Mouse (Mus musculus) liver, embryonic 14.5 days (tissue): ENCODE data around the gene Slc39a3. TPM values are rescaled to one million over a fixed set of nuclear protein-coding genes. Genes with fewer than 3 reads are reported as not detected.
"Not testable (repeated sequence)": the region's sequence is repeated elsewhere in the genome, so short reads cannot be mapped to it uniquely, and the experiment has no call there.

Experiments used
- ATAC-seq: fragments of 200-750 bp; cut with Nextera tagmentation; 2 replicates; pipeline ENCODE4 v1.8.0; 2017; ENCODE audit warnings: moderate number of reproducible peaks, mild to moderate bottlenecking, moderate library complexity; ENCODE audit not compliant: insufficient read depth
- DNase-seq, 3 experiments: peaks; one replicate each; pipeline ENCODE4 v3.0.0-alpha.2; 2012 to 2013; ENCODE audit warnings: low read depth in 3 of 3, low spot score in 3 of 3
- H3K27ac ChIP-seq: fragments of 300-500 bp; sonication (generic); 2 replicates; pipeline ENCODE4 v1.5.1; 2014; ENCODE audit warnings: moderate library complexity, mild to moderate bottlenecking, control low read depth, inconsistent platforms
- H3K27me3 ChIP-seq: fragments of 300-500 bp; sonication (generic); 2 replicates; pipeline ENCODE4 v1.6.1; 2014; ENCODE audit warnings: mild to moderate bottlenecking, low read length, moderate library complexity; ENCODE audit not compliant: control insufficient read depth, insufficient read depth
- H3K36me3 ChIP-seq: fragments of 300-500 bp; sonication (generic); replicated peaks from 2 replicates; pipeline ENCODE4 v1.6.1; 2014; ENCODE audit warnings: low read depth; ENCODE audit not compliant: control insufficient read depth, insufficient read depth
- H3K4me1 ChIP-seq, 2 experiments: fragments of 200-500 bp in 1 of 2; fragments of 300-500 bp in 1 of 2; sonication (generic) in 1 of 2; replicated peaks; 2 replicates each; pipeline ENCODE4 v1.6.1; 2012 to 2014; ENCODE audit warnings: antibody characterized with exemption in 1 of 2, inconsistent platforms in 1 of 2, low read length in 1 of 2; ENCODE audit not compliant: control insufficient read depth in 2 of 2, insufficient read depth in 2 of 2
- H3K4me2 ChIP-seq: fragments of 300-500 bp; sonication (generic); 2 replicates; pipeline ENCODE4 v1.6.1; 2014; ENCODE audit warnings: low read depth, mild to moderate bottlenecking, control low read depth, moderate library complexity
- H3K4me3 ChIP-seq, 2 experiments: fragments of 200-500 bp in 1 of 2; fragments of 300-500 bp in 1 of 2; sonication (generic) in 1 of 2; 2 replicates each; pipeline ENCODE4 v1.5.1; 2012 to 2014; ENCODE audit warnings: low read depth in 2 of 2, low read length in 2 of 2, mild to moderate bottlenecking in 2 of 2, control low read depth in 1 of 2, inconsistent platforms in 1 of 2, moderate library complexity in 1 of 2; ENCODE audit not compliant: insufficient read depth in 1 of 2
- H3K9ac ChIP-seq: fragments of 300-500 bp; sonication (generic); replicated peaks from 2 replicates; pipeline ENCODE4 v1.6.1; 2014; ENCODE audit warnings: mild to moderate bottlenecking, control low read depth, moderate library complexity
- H3K9me3 ChIP-seq: fragments of 300-500 bp; sonication (generic); 2 replicates; pipeline ENCODE4 v1.6.1; 2016; ENCODE audit warnings: low read length, mixed read lengths; ENCODE audit not compliant: control insufficient read depth
- CTCF ChIP-seq: IDR thresholded peaks from 2 replicates; pipeline ENCODE4 v1.5.1; 2016; ENCODE audit warnings: antibody characterized with exemption, low read depth, control low read depth
- EP300 ChIP-seq: IDR thresholded peaks from 2 replicates; pipeline ENCODE4 v1.6.1; 2016; ENCODE audit warnings: antibody characterized with exemption, low read depth
- WGBS: fragments of 180-500 bp; shearing (Covaris S2); extraction: QIAGEN DNeasy Blood & Tissue Kit; methylation state at CpG from one replicate; pipeline ENCODE4 v1.1.7; 2014; ENCODE audit not compliant: insufficient replicate concordance; 5-methylcytosine and 5-hydroxymethylcytosine counted together
- polyA plus RNA-seq, 2 experiments: library from polyadenylated mRNA; depleted of rRNA in 1 of 2; stranded (reverse) in 1 of 2; unstranded in 1 of 2; fragments of >200 nt; fragmentation: Nextera tagmentation in 1 of 2; extraction: Ambion mirVana in 1 of 2; gene quantifications; 2 replicates each; pipeline versions ENCODE4 v1.2.1 to v1.2.3; 2012 to 2014

Slc39a3 gene
- polyA plus RNA-seq, 2 experiments = 2.7 to 4.4 TPM

DNA sequence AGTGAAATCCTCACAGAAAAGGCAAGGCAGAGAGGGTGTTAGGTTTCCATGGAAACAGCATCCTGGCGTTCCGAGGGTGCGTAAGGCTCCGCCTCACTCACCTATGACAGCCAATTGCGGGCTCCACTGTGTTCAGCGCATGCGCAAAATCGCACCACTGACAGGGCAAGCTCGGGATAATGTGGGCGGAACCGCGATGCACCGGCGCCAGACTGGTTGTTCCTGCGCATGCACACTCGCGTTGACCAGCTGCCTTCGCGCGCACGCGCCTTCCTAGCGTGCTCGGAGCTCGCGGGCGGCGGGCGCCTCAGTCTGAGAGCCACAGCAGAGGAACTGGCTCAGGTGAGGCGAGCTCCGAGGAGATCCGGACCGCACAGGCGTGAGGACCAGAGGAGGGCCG lies 32.6 kb upstream of the Slc39a3 start, which contains the start of gene Thop1:
Thop1 (plus strand) TSS at position 200 of the 400 bp plus-strand sequence.
- Histone ChIP-seq H3K9me3 (no peaks in the 10 kb centered on the region), H3K4me3 (peak within 1 kb of the TSS; percentile 67 to 69), H3K27me3 (no peaks in the 10 kb centered on the region), H3K4me2 (peak within 1 kb of the TSS; percentile 84), H3K36me3 (no peaks in the 10 kb centered on the region; the same call in none of the 2 replicates), H3K9ac (peak within 1 kb of the TSS; percentile 64), H3K4me1 (peaks cover 8 to 9% of the 10 kb centered on the region in 2 experiments; a peak in 3 of 4 replicates), H3K27ac (no peak within 1 kb of the TSS)
- 0% methylated on average over 35 of the region's 35 CpGs for WGBS
- TF ChIP-seq CTCF (peak; percentile 15; the same call in 1 of the 2 replicates), EP300 (no peak)
- DNase-seq = peak; percentile 98 to 99 (median 98)
- peak; percentile 97 for ATAC-seq

DNA sequence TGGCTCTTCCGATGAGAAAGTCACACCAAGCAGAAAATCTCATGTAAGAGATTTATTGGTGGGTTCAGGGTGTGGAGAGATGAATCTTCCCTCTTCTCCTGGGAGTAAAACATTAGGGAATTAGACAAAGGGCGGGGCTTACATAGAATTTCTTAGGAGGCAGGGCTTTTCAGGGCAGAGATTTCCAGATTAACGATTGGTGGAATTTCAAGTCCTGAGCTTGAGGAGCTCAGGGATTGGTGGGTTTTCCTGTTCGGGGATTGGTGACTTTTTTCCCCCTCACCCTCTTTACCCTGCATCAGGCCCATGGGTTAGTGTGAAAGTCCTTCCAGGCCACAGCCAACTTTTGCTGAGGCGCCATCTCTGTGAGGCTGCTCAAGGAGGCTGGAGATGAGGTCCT lies 31.5 kb upstream of the Slc39a3 start:
- Histone ChIP-seq H3K9me3 (no peaks in the 10 kb centered on the region), H3K27me3 (no peaks in the 10 kb centered on the region), H3K4me2 (no peak overlapping the region), H3K4me3 (no peak overlapping the region), H3K36me3 (no peaks in the 10 kb centered on the region; the same call in 1 of the 2 replicates), H3K27ac (no peak overlapping the region), H3K9ac (no peak overlapping the region), H3K4me1 (peaks cover 8 to 9% of the 10 kb centered on the region in 2 experiments; a peak in 3 of 4 replicates)
- TF ChIP-seq CTCF = no peak
- TF ChIP-seq EP300 = no peak
- DNase-seq (no peak), ATAC-seq (no peak)
- WGBS = 59% methylated on average over 5 of the region's 5 CpGs

DNA sequence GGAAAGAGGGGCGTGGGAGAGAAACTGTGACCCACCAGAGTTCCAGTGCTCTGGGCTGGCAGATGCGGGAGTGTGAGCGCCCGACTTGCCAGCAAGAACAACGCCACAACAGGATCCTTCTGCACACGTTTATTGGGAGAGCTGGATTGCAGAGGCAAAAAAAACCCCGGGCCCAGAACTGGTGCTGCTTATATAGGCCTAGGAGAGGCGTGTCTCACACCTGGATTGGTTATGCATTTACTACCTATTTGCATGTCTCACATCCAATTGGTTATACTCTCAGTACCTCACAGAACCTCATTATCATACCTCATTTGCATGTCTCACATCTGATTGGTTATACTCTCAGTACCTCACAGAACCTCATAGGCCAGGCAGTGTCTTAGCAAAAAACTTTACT lies 27.3 kb upstream of the Slc39a3 start:
- H3K36me3 ChIP-seq, H3K27ac ChIP-seq, DNase-seq, H3K27me3 ChIP-seq, H3K9me3 ChIP-seq, H3K4me2 ChIP-seq, H3K4me1 ChIP-seq, H3K9ac ChIP-seq, ATAC-seq, H3K4me3 ChIP-seq: not testable (repeated sequence)
- 73% methylated on average over 8 of the region's 8 CpGs for WGBS

DNA sequence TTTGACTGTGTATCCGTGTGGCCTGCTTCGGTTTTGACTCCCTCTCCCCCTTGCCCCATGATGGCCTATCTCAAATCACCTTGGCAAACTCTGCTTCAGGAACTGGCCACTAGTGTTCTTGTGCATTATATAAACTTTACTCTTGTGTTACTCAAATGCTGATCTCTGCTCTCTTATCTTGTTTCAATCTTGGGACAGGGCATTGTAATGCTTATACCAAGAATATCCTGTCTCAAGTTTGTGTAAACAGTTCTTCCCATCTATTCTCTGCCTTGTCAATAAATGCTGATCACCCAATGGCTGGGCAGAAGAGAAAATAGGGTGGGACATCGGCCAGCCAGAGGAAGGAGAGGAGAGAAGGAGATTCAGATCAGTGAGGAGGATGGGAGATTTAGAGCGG lies 25.5 kb upstream of the Slc39a3 start:
- H3K9me3 ChIP-seq = no peaks in the 10 kb centered on the region
- H3K36me3 ChIP-seq = no peaks in the 10 kb centered on the region
- H3K4me1 ChIP-seq = peaks cover 0 to 8% of the 10 kb centered on the region in 2 experiments; a peak in 2 of 4 replicates
- no peak overlapping the region for H3K9ac ChIP-seq
- no peak for DNase-seq
- 48% methylated on average over 4 of the region's 4 CpGs for WGBS
- H3K27me3 ChIP-seq = no peaks in the 10 kb centered on the region
- no peak for TF ChIP-seq EP300
- TF ChIP-seq CTCF = no peak
- no peak overlapping the region for H3K27ac ChIP-seq
- H3K4me3 ChIP-seq = no peak overlapping the region
- H3K4me2 ChIP-seq = no peak overlapping the region
- no peak for ATAC-seq

DNA sequence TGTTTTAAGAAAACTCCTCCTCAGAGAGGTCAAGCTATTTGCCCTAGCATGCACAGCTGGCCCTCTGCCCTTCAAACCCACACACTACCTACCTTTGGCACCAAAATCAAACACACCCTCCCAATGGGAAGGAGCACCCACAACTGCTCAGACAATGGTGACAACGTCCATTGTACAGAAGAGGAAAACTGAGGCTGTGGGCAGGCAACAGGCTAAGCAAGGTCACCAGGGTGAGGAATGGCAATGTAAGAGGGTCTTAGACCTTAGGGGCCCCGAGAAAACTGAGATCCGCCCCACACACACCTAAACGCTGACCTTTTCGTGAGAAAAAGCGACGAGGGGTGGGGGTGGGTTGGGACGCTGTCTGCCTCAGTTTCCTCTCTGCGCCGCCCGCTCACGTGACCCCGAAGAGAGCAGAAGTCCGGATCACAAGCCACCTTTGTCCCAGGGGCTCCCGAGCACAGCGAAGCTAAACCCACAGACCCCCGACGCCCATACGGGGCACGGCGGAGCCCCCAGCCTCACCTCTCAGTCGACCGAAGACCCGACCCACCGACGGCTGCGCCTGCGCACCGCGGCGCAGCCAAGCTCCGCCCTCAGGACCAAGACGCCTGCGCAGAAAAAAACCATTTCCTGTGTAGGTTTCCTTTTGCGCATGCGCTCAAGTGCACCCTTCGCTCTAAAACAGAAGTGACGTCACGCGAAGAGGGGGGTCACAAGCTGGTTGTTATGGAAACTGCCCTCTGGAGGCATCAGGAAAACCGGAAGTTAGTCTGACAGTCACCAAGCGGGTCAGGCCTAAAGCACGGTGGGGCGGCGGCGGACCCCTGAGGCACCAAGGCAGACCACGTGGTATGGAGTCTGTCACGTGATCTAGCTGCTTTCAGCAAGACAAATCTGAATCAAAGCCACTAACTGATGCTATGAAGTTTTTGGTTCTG lies 22.6 kb upstream of the Slc39a3 start, which contains the start of gene Sgta:
Sgta (minus strand) TSS at position 579 of the 941 bp plus-strand sequence.
- H3K9me3 ChIP-seq = no peaks in the 10 kb centered on the region
- ATAC-seq = peak; percentile 84
- under 1% methylated on average over 48 of the region's 48 CpGs for WGBS
- 0 out of 2 replicates have a peak, but pooled peaks have one; percentile 14 for TF ChIP-seq CTCF
- TF ChIP-seq EP300 = no peak
- no peak within 1 kb of the TSS for H3K27ac ChIP-seq
- H3K4me3 ChIP-seq = peak within 1 kb of the TSS; percentile 86 to 95
- H3K36me3 ChIP-seq = no peaks in the 10 kb centered on the region
- H3K9ac ChIP-seq = peak within 1 kb of the TSS; percentile 65
- H3K4me2 ChIP-seq = peak within 1 kb of the TSS; percentile 82
- H3K4me1 ChIP-seq = peaks cover 0 to 8% of the 10 kb centered on the region in 2 experiments; a peak in 2 of 4 replicates
- peak; percentile 96 to 98 (median 97) for DNase-seq
- no peaks in the 10 kb centered on the region for H3K27me3 ChIP-seq
